Mouse (Mus musculus): ENCODE measurements around the gene Gdap1l1. TPM values are rescaled to one million over a fixed set of nuclear protein-coding genes. Genes with fewer than 3 reads are reported as not detected.

The Gdap1l1 gene
- polyA plus RNA-seq, 1 experiment from 2014 or later: 0.21 TPM

DNA sequence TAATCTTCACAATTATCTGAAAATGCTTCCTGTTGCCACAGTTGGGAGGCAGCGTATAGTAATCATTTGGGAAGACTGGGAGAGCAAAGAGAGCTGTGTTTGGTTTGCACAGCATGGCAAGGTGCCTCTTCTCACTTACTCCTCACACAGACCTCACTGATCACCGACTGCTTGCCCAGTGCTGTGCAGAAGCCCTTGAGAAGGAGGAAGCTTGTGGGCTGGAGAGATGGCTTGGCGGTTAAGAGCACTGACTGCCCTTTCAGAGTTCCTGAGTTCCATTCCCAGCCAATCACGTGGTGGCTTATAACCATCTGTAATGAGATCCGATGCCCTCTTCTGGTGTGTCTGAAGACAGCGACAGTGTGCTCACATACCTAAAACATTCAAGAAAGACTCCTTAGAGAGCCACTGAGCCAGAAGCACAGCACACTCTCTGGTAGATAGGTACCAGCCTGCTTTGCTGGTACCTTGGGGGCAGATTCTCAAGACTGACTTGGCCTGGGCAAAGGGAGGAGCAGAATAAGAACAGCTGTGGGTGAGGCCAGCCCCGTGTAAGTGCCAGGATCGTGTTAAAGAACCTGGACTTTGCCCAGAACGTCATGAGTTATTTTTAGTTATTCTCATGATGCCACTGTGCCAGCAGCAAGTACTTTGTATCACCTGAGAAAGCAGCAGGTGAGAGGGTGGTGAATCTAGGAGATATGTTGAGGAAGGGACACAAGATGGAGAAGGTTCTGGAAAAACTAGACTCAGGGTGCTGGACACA, 15.2 kb upstream of the Gdap1l1 start:
- no peak overlapping the region for H3K9ac ChIP-seq
- H3K4me3 ChIP-seq (replicated peaks): no peak overlapping the region
- no peak for ATAC-seq (ENCODE audit: insufficient read depth)
- H3K36me3 ChIP-seq (replicated peaks): no peaks in the 10 kb centered on the region
- peaks cover 20% of the 10 kb centered on the region for H3K4me1 ChIP-seq (replicated peaks)
- no peak overlapping the region for H3K27ac ChIP-seq (replicated peaks)
- WGBS (ENCODE audit: insufficient replicate concordance): 34% methylated on average over 9 of the region's 9 CpGs
- H3K4me2 ChIP-seq: no peak overlapping the region
- no peaks in the 10 kb centered on the region for H3K27me3 ChIP-seq
- no peaks in the 10 kb centered on the region for H3K9me3 ChIP-seq (replicated peaks)

GRCm38 (mm10) chr2:163424597-163424996, 13.7 kb upstream of the Gdap1l1 start, which contains the start of gene Oser1:
TSS of gene Oser1 (minus strand) at chr2:163424697.
- no peak for ATAC-seq (ENCODE audit: insufficient read depth)
- WGBS (ENCODE audit: insufficient replicate concordance): 59% methylated on average over 6 of the region's 6 CpGs
- Histone ChIP-seq H3K27ac (replicated peaks) (no peak within 1 kb of the TSS), H3K4me3 (replicated peaks) (no peak within 1 kb of the TSS), H3K4me1 (replicated peaks) (peaks cover 11% of the 10 kb centered on the region), H3K27me3 (no peaks in the 10 kb centered on the region), H3K4me2 (no peak within 1 kb of the TSS), H3K9me3 (replicated peaks) (no peaks in the 10 kb centered on the region), H3K36me3 (replicated peaks) (no peaks in the 10 kb centered on the region), H3K9ac (no peak within 1 kb of the TSS)

DNA sequence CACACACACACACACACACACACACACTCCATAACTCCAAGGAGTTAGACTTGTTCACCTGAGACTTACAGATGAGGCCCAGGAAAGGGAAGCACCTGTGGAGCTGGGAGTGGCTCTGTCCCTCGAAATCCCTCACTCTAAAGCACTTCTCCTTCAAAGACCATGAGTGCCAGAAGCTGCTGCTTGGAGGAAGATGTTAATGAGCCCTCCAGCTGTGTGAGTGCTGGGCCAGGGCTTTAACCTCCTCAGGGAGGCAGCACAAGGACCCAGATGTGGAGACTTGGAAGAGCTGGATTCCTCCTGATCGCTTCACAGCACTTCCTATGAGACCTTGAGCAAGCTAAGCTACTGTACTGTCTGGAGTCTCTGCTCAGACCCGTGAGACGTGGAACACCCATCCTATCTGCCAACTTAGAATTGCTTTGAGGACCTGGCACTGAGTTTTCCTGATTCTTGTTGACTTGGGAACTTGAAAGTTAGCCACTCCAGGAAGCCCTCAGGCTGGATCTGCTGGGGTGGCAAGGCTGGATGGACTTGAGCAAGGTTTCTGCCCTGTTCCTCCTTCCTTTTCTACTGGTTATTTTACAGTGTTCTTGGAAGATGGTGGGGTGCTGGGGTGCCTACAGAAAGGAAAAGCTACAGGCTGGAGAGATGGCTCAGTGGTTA, 9.8 kb upstream of the Gdap1l1 start:
- H3K4me2 ChIP-seq: no peak overlapping the region
- H3K27me3 ChIP-seq: no peaks in the 10 kb centered on the region
- H3K4me1 ChIP-seq (replicated peaks): no peaks in the 10 kb centered on the region
- no peak overlapping the region for H3K4me3 ChIP-seq (replicated peaks)
- no peaks in the 10 kb centered on the region for H3K9me3 ChIP-seq (replicated peaks)
- no peak for ATAC-seq (ENCODE audit: insufficient read depth)
- H3K36me3 ChIP-seq (replicated peaks): no peaks in the 10 kb centered on the region
- 47% methylated on average over 4 of the region's 4 CpGs for WGBS (ENCODE audit: insufficient replicate concordance)
- no peak overlapping the region for H3K27ac ChIP-seq (replicated peaks)
- no peak overlapping the region for H3K9ac ChIP-seq

- Histone ChIP-seq H3K27me3 (0 out of 2 replicates have a peak, but pooled peaks cover under 1% of the 10 kb centered on the region), H3K27ac (replicated peaks) (no peak overlapping the region), H3K36me3 (replicated peaks) (no peaks in the 10 kb centered on the region), H3K4me2 (no peak overlapping the region), H3K9me3 (replicated peaks) (no peaks in the 10 kb centered on the region), H3K4me1 (replicated peaks) (no peaks in the 10 kb centered on the region), H3K9ac (no peak overlapping the region), H3K4me3 (replicated peaks) (no peak overlapping the region)
- no peak for ATAC-seq (ENCODE audit: insufficient read depth)
- 70% methylated on average over 9 of the region's 9 CpGs for WGBS (ENCODE audit: insufficient replicate concordance)
These were observed 7.0 kb upstream of the Gdap1l1 start for GRCm38 (mm10) chr2:163431289-163431688.

GRCm38 (mm10) chr2:163433971-163434370, 4.3 kb upstream of the Gdap1l1 start:
- H3K27me3 ChIP-seq: peaks cover 26% of the 10 kb centered on the region
- 18% methylated on average over 4 of the region's 4 CpGs for WGBS (ENCODE audit: insufficient replicate concordance)
- no peak overlapping the region for H3K4me2 ChIP-seq
- H3K36me3 ChIP-seq (replicated peaks): no peaks in the 10 kb centered on the region
- ATAC-seq (ENCODE audit: insufficient read depth): no peak
- H3K9me3 ChIP-seq (replicated peaks): no peaks in the 10 kb centered on the region
- no peak overlapping the region for H3K4me3 ChIP-seq (replicated peaks)
- no peaks in the 10 kb centered on the region for H3K4me1 ChIP-seq (replicated peaks)
- H3K27ac ChIP-seq (replicated peaks): no peak overlapping the region
- H3K9ac ChIP-seq: no peak overlapping the region

- no peak overlapping the region for H3K4me2 ChIP-seq
- no peak for ATAC-seq (ENCODE audit: insufficient read depth)
- no peak overlapping the region for H3K9ac ChIP-seq
- H3K4me3 ChIP-seq (replicated peaks): no peak overlapping the region
- no peaks in the 10 kb centered on the region for H3K4me1 ChIP-seq (replicated peaks)
- H3K27ac ChIP-seq (replicated peaks): no peak overlapping the region
- no peaks in the 10 kb centered on the region for H3K9me3 ChIP-seq (replicated peaks)
- no peaks in the 10 kb centered on the region for H3K36me3 ChIP-seq (replicated peaks)
- H3K27me3 ChIP-seq: peaks cover 43% of the 10 kb centered on the region
- WGBS (ENCODE audit: insufficient replicate concordance): 36% methylated on average over 4 of the region's 4 CpGs
These were observed 476 bp upstream of the Gdap1l1 start for GRCm38 (mm10) chr2:163437800-163438199.

DNA sequence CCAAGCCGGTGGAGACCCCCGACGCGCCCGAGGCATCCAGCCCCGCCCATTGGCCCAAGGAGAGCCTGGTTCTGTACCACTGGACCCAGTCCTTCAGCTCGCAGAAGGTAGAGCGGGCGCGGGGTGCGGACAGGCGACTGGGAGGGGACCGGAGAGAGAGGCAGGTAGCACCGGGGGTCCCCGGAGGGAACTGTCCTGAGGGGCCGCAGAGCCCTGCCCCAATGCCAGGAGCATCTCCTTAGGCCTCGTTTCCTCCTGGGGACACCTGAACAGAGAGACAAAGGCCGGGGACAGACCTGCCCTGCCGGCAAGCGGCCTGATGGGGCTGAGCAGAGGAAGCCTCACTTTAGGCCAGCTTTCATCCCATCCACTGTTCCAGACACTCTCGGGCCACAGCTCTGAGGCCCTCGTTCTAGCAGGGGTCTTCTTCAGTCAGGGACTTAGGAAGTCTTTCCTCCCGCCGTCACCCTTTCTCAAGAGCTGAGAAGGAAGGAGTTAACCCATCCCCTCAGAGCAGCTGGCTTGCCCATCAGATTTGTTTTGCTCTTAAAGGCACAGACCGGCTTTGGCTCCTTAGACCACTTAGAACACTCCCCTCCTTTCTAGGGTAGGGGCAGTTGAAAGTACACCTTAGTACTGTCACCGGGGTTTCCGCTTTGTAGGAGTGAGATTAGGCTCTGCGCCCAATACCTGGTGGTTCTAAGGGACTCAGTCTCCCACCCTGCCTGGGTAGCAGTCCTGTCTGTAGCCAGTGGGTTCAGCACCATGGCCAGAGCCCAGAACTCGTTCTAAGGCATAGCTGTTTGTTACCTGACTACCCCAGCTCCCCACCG, 559 bp downstream of the Gdap1l1 start:
- no peaks in the 10 kb centered on the region for H3K9me3 ChIP-seq (replicated peaks)
- WGBS (ENCODE audit: insufficient replicate concordance): 5% methylated on average over 30 of the region's 30 CpGs
- ATAC-seq (ENCODE audit: insufficient read depth): no peak
- H3K9ac ChIP-seq: no peak overlapping the region
- no peaks in the 10 kb centered on the region for H3K4me1 ChIP-seq (replicated peaks)
- no peak overlapping the region for H3K27ac ChIP-seq (replicated peaks)
- peaks cover 43% of the 10 kb centered on the region for H3K27me3 ChIP-seq
- no peaks in the 10 kb centered on the region for H3K36me3 ChIP-seq (replicated peaks)
- no peak overlapping the region for H3K4me3 ChIP-seq (replicated peaks)
- H3K4me2 ChIP-seq: 0 out of 2 replicates have a peak overlapping the region, but pooled peaks have one; percentile 18

- Histone ChIP-seq H3K9me3 (replicated peaks) (no peaks in the 10 kb centered on the region), H3K36me3 (replicated peaks) (no peaks in the 10 kb centered on the region), H3K4me1 (replicated peaks) (no peaks in the 10 kb centered on the region), H3K27ac (replicated peaks) (no peak overlapping the region), H3K27me3 (peaks cover 43% of the 10 kb centered on the region), H3K4me2 (no peak overlapping the region), H3K9ac (no peak overlapping the region), H3K4me3 (replicated peaks) (no peak overlapping the region)
- no peak for ATAC-seq (ENCODE audit: insufficient read depth)
- WGBS (ENCODE audit: insufficient replicate concordance): 32% methylated on average over 1 of the region's 1 CpGs
These were observed 1.2 kb downstream of the Gdap1l1 start for GRCm38 (mm10) chr2:163439488-163439887.

- Histone ChIP-seq H3K4me2 (no peak overlapping the region), H3K36me3 (replicated peaks) (no peaks in the 10 kb centered on the region), H3K4me1 (replicated peaks) (no peaks in the 10 kb centered on the region), H3K27me3 (peaks cover 22% of the 10 kb centered on the region), H3K9ac (no peak overlapping the region), H3K27ac (replicated peaks) (no peak overlapping the region), H3K4me3 (replicated peaks) (no peak overlapping the region), H3K9me3 (replicated peaks) (no peaks in the 10 kb centered on the region)
- 34% methylated on average over 6 of the region's 6 CpGs for WGBS (ENCODE audit: insufficient replicate concordance)
- no peak for ATAC-seq (ENCODE audit: insufficient read depth)
These were observed 5.3 kb downstream of the Gdap1l1 start for GRCm38 (mm10) chr2:163443543-163443942.

DNA sequence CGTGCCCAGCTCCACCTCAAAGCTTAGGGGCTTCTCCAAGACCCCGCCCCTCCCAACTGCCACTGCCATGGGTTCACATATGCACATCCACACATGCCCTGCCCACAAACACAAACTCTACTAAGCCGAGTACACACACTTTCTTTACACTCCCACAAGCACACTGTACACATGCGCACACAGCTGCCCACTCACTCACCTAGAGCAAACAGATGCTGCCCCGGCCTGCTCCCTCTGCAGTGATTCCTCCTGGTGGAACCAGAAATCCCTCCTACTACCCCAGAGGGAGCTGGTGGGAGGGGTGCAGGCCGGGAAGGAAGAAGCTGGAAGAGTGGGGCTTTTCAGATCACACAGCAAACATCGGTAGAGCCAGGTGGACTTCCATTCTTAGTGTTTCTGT, 5.7 kb downstream of the Gdap1l1 start:
- Histone ChIP-seq H3K9me3 (replicated peaks) (no peaks in the 10 kb centered on the region), H3K36me3 (replicated peaks) (no peaks in the 10 kb centered on the region), H3K27me3 (peaks cover 17% of the 10 kb centered on the region), H3K4me3 (replicated peaks) (no peak overlapping the region), H3K27ac (replicated peaks) (no peak overlapping the region), H3K9ac (no peak overlapping the region), H3K4me1 (replicated peaks) (no peaks in the 10 kb centered on the region), H3K4me2 (no peak overlapping the region)
- no peak for ATAC-seq (ENCODE audit: insufficient read depth)
- 42% methylated on average over 7 of the region's 7 CpGs for WGBS (ENCODE audit: insufficient replicate concordance)

- Histone ChIP-seq H3K27ac (replicated peaks) (no peak overlapping the region), H3K4me1 (replicated peaks) (no peaks in the 10 kb centered on the region), H3K4me2 (no peak overlapping the region), H3K9ac (no peak overlapping the region), H3K36me3 (replicated peaks) (no peaks in the 10 kb centered on the region), H3K9me3 (replicated peaks) (no peaks in the 10 kb centered on the region), H3K4me3 (replicated peaks) (no peak overlapping the region), H3K27me3 (no peaks in the 10 kb centered on the region)
- ATAC-seq (ENCODE audit: insufficient read depth): no peak
- WGBS (ENCODE audit: insufficient replicate concordance): 58% methylated on average over 12 of the region's 12 CpGs
These were observed 9.1 kb downstream of the Gdap1l1 start for GRCm38 (mm10) chr2:163447375-163447774.
